Mouse (Mus musculus) kidney, postnatal 0 days (tissue): ENCODE results near the gene Rab38. TPM values are rescaled to one million over a fixed set of nuclear protein-coding genes. Genes with fewer than 3 reads are reported as not detected.

Experiments
- ATAC-seq: fragments of 200-750 bp; cut with Nextera tagmentation; replicated peaks from 2 replicates; pipeline ENCODE4 v1.8.0; 2017; ENCODE audit warnings: low read depth, moderate number of reproducible peaks, moderate TSS enrichment, moderate library complexity; ENCODE audit not compliant: low FRiP score
- DNase-seq: peaks from one replicate; pipeline ENCODE4 v3.0.0-alpha.2; 2016; ENCODE audit warnings: low spot score
- H3K27ac ChIP-seq: fragments of 300-500 bp; sonication (generic); 2 replicates; pipeline ENCODE4 v1.5.1; 2014; ENCODE audit warnings: mild to moderate bottlenecking
- H3K27me3 ChIP-seq: fragments of 300-500 bp; sonication (generic); 2 replicates; pipeline ENCODE4 v1.6.1; 2014; ENCODE audit warnings: low read length, mixed read lengths; ENCODE audit not compliant: insufficient read depth
- H3K36me3 ChIP-seq: fragments of 300-500 bp; sonication (generic); 2 replicates; pipeline ENCODE4 v1.6.1; 2014; ENCODE audit warnings: low read length, mixed read lengths; ENCODE audit not compliant: insufficient read depth
- H3K4me1 ChIP-seq: fragments of 300-500 bp; sonication (generic); replicated peaks from 2 replicates; pipeline ENCODE4 v1.6.1; 2014; ENCODE audit warnings: antibody characterized with exemption, low read length, mixed read lengths; ENCODE audit not compliant: insufficient read depth
- H3K4me2 ChIP-seq: fragments of 300-500 bp; sonication (generic); 2 replicates; pipeline ENCODE4 v1.6.1; 2014; ENCODE audit warnings: mild to moderate bottlenecking, low read length, moderate library complexity, mixed read lengths
- H3K4me3 ChIP-seq: fragments of 300-500 bp; sonication (generic); replicated peaks from 2 replicates; pipeline ENCODE4 v1.5.1; 2014; ENCODE audit warnings: low read depth, low read length
- H3K9ac ChIP-seq: fragments of 300-500 bp; sonication (generic); 2 replicates; pipeline ENCODE4 v1.6.1; 2014; ENCODE audit warnings: low read depth, low read length
- H3K9me3 ChIP-seq: fragments of 300-500 bp; sonication (generic); replicated peaks from 2 replicates; pipeline ENCODE4 v1.6.1; 2016; ENCODE audit warnings: low read length, inconsistent platforms, mixed read lengths
- CTCF ChIP-seq: IDR thresholded peaks from 2 replicates; pipeline ENCODE4 v1.5.1; 2016; ENCODE audit warnings: antibody characterized with exemption, low read depth, mild to moderate bottlenecking, moderate library complexity
- WGBS: fragments of 180-500 bp; shearing (Covaris S2); extraction: QIAGEN DNeasy Blood & Tissue Kit; methylation state at CpG from one replicate; pipeline ENCODE4 v1.1.7; 2014; 5-methylcytosine and 5-hydroxymethylcytosine counted together
- polyA plus RNA-seq: library from polyadenylated mRNA; unstranded; fragments of >200 nt; fragmentation: Nextera tagmentation; extraction: Ambion mirVana; gene quantifications from 2 replicates; pipeline ENCODE4 v1.2.1, GENCODE M21; 2015

Rab38 gene
- polyA plus RNA-seq, 1 experiment from 2014 or later = 8.3 TPM

- Histone ChIP-seq H3K9me3 (no peaks in the 10 kb centered on the region), H3K9ac (no peak overlapping the region), H3K4me1 (no peaks in the 10 kb centered on the region), H3K36me3 (no peaks in the 10 kb centered on the region), H3K4me2 (no peak overlapping the region), H3K27ac (no peak overlapping the region), H3K27me3 (no peaks in the 10 kb centered on the region), H3K4me3 (no peak overlapping the region)
- no peak for DNase-seq
- no peak for TF ChIP-seq CTCF
- 73% methylated on average over 2 of the region's 2 CpGs for WGBS
- no peak for ATAC-seq
Measured at GRCm38 (mm10) chr7:88445320-88445903, 15.3 kb downstream of the Rab38 start.

- Histone ChIP-seq H3K4me1 (no peaks in the 10 kb centered on the region), H3K27ac (no peak overlapping the region), H3K9me3 (no peaks in the 10 kb centered on the region), H3K4me3 (no peak overlapping the region), H3K9ac (no peak overlapping the region), H3K27me3 (no peaks in the 10 kb centered on the region), H3K4me2 (no peak overlapping the region), H3K36me3 (no peaks in the 10 kb centered on the region)
- DNase-seq (no peak), ATAC-seq (no peak)
- WGBS = 56% methylated on average over 1 of the region's 1 CpGs
- TF ChIP-seq CTCF = no peak
Measured at GRCm38 (mm10) chr7:88453234-88453633, 23.2 kb downstream of the Rab38 start.

GRCm38 (mm10) chr7:88457827-88458226 is 27.8 kb downstream of the Rab38 start:
- WGBS = 75% methylated on average over 3 of the region's 3 CpGs
- H3K4me3 ChIP-seq = no peak overlapping the region
- H3K36me3 ChIP-seq = no peaks in the 10 kb centered on the region
- no peak for ATAC-seq
- no peaks in the 10 kb centered on the region for H3K4me1 ChIP-seq
- DNase-seq = no peak
- H3K27ac ChIP-seq = no peak overlapping the region
- no peak overlapping the region for H3K4me2 ChIP-seq
- H3K27me3 ChIP-seq = no peaks in the 10 kb centered on the region
- TF ChIP-seq CTCF = no peak
- no peak overlapping the region for H3K9ac ChIP-seq
- no peaks in the 10 kb centered on the region for H3K9me3 ChIP-seq

GRCm38 (mm10) chr7:88467754-88468153 is 37.7 kb downstream of the Rab38 start:
- WGBS = 89% methylated on average over 3 of the region's 3 CpGs
- no peak for TF ChIP-seq CTCF
- Histone ChIP-seq H3K27me3 (no peaks in the 10 kb centered on the region), H3K36me3 (no peaks in the 10 kb centered on the region), H3K4me2 (no peak overlapping the region), H3K9me3 (no peaks in the 10 kb centered on the region), H3K9ac (no peak overlapping the region), H3K4me3 (no peak overlapping the region), H3K27ac (no peak overlapping the region), H3K4me1 (no peaks in the 10 kb centered on the region)
- DNase-seq = no peak
- no peak for ATAC-seq

- H3K9ac ChIP-seq = no peak overlapping the region
- WGBS = 90% methylated on average over 7 of the region's 7 CpGs
- no peaks in the 10 kb centered on the region for H3K27me3 ChIP-seq
- no peak for ATAC-seq
- DNase-seq = no peak
- no peaks in the 10 kb centered on the region for H3K4me1 ChIP-seq
- no peaks in the 10 kb centered on the region for H3K36me3 ChIP-seq
- no peaks in the 10 kb centered on the region for H3K9me3 ChIP-seq
- no peak overlapping the region for H3K27ac ChIP-seq
- no peak overlapping the region for H3K4me3 ChIP-seq
- no peak for TF ChIP-seq CTCF
- H3K4me2 ChIP-seq = no peak overlapping the region
Measured at GRCm38 (mm10) chr7:88482110-88482619, 52.1 kb downstream of the Rab38 start.

GRCm38 (mm10) chr7:88482628-88483027 is 52.6 kb downstream of the Rab38 start:
- no peak overlapping the region for H3K9ac ChIP-seq
- H3K4me3 ChIP-seq = no peak overlapping the region
- no peaks in the 10 kb centered on the region for H3K27me3 ChIP-seq
- DNase-seq = no peak
- no peaks in the 10 kb centered on the region for H3K9me3 ChIP-seq
- H3K4me2 ChIP-seq = no peak overlapping the region
- H3K4me1 ChIP-seq = no peaks in the 10 kb centered on the region
- no peak for TF ChIP-seq CTCF
- H3K36me3 ChIP-seq = no peaks in the 10 kb centered on the region
- ATAC-seq = no peak
- H3K27ac ChIP-seq = no peak overlapping the region
- WGBS = 68% methylated on average over 7 of the region's 7 CpGs

- no peak for TF ChIP-seq CTCF
- no peak overlapping the region for H3K27ac ChIP-seq
- DNase-seq (no peak), ATAC-seq (no peak)
- no peaks in the 10 kb centered on the region for H3K4me1 ChIP-seq
- no peaks in the 10 kb centered on the region for H3K27me3 ChIP-seq
- no peak overlapping the region for H3K9ac ChIP-seq
- H3K4me3 ChIP-seq = no peak overlapping the region
- WGBS = 66% methylated on average over 2 of the region's 2 CpGs
- no peaks in the 10 kb centered on the region for H3K9me3 ChIP-seq
- H3K4me2 ChIP-seq = no peak overlapping the region
- no peaks in the 10 kb centered on the region for H3K36me3 ChIP-seq
Measured at GRCm38 (mm10) chr7:88491020-88491419, 60.9 kb downstream of the Rab38 start.
